Mouse (Mus musculus) brown adipose tissue, adult 24 weeks (tissue): ENCODE data around the gene Lrrc45. TPM values are rescaled to one million over a fixed set of nuclear protein-coding genes. Genes with fewer than 3 reads are reported as not detected.
A peak's percentile ranks its signal among the peaks of the same experiment; 100 is the strongest.
"Not testable (repeated sequence)": the region's sequence is repeated elsewhere in the genome, so short reads cannot be mapped to it uniquely, and the experiment has no call there.

Experiments
- H3K27ac ChIP-seq: fragments of 200-500 bp; replicated peaks from 2 replicates; pipeline ENCODE4 v1.5.1; 2012; ENCODE audit warnings: low read depth, mild to moderate bottlenecking, low read length
- H3K4me1 ChIP-seq: fragments of 200-500 bp; 2 replicates; pipeline ENCODE4 v1.6.1; 2012; ENCODE audit warnings: low read length, mixed read lengths; ENCODE audit not compliant: control insufficient read depth, insufficient read depth, insufficient read length
- H3K4me3 ChIP-seq: fragments of 200-500 bp; 2 replicates; pipeline ENCODE4 v1.5.1; 2012; ENCODE audit warnings: low read depth, mild to moderate bottlenecking, low read length, moderate library complexity; ENCODE audit not compliant: insufficient read depth
- polyA plus RNA-seq: library from polyadenylated mRNA; stranded (reverse); fragments of >200 nt; gene quantifications from 2 replicates; pipeline ENCODE4 v1.2.4, GENCODE M21; 2012; ENCODE audit not compliant: missing spikeins, insufficient read depth, insufficient read length

The Lrrc45 gene
- 3.0 and 6.2 TPM in 2 replicates for polyA plus RNA-seq

- Histone ChIP-seq H3K4me1 (peaks cover 6% of the 10 kb centered on the region; the same call in 1 of the 2 replicates), H3K27ac (no peak within 1 kb of the TSS), H3K4me3 (peak within 1 kb of the TSS; percentile 72)
Measured at GRCm38 (mm10) chr11:120713580-120714518, at the start of gene Lrrc45, which contains the start of gene Cenpx. Gene Lrrc45 (plus strand): TSS chr11:120713925. Gene Cenpx (minus strand): TSS chr11:120713738.

GRCm38 (mm10) chr11:120665406-120665805 lies 48.3 kb upstream of the Lrrc45 start:
- H3K4me3 ChIP-seq: no peak overlapping the region
- no peaks in the 10 kb centered on the region for H3K4me1 ChIP-seq
- H3K27ac ChIP-seq: no peak overlapping the region

GRCm38 (mm10) chr11:120666617-120667016 lies 47.1 kb upstream of the Lrrc45 start:
- Histone ChIP-seq H3K4me1 (no peaks in the 10 kb centered on the region), H3K4me3 (no peak overlapping the region), H3K27ac (no peak overlapping the region)

- H3K27ac ChIP-seq: peak within 1 kb of the TSS; percentile 82
- peak within 1 kb of the TSS; percentile 79 for H3K4me3 ChIP-seq
- peaks cover 3% of the 10 kb centered on the region; the same call in 1 of the 2 replicates for H3K4me1 ChIP-seq
Measured at GRCm38 (mm10) chr11:120672687-120673593, 40.8 kb upstream of the Lrrc45 start, which contains the start of gene Aspscr1. Gene Aspscr1 (plus strand): TSS chr11:120672973.

- Histone ChIP-seq H3K27ac (peak overlapping the region; percentile 59), H3K4me3 (peak overlapping the region; percentile 79), H3K4me1 (peaks cover 3% of the 10 kb centered on the region; the same call in 1 of the 2 replicates)
Measured at GRCm38 (mm10) chr11:120673594-120674122, 40.1 kb upstream of the Lrrc45 start.

- not testable (repeated sequence) for H3K27ac ChIP-seq, H3K4me1 ChIP-seq
Measured at GRCm38 (mm10) chr11:120675875-120676274, 37.9 kb upstream of the Lrrc45 start.

GRCm38 (mm10) chr11:120676951-120677350 lies 36.8 kb upstream of the Lrrc45 start:
- no peak overlapping the region for H3K4me3 ChIP-seq
- H3K27ac ChIP-seq: no peak overlapping the region
- peaks cover 3% of the 10 kb centered on the region; the same call in 1 of the 2 replicates for H3K4me1 ChIP-seq

More at GRCm38 (mm10) chr11:120675875-120676274, 37.9 kb upstream of the Lrrc45 start:
- not testable (repeated sequence) for H3K4me3 ChIP-seq

- Histone ChIP-seq H3K4me3 (no peak overlapping the region), H3K27ac (no peak overlapping the region), H3K4me1 (no peaks in the 10 kb centered on the region)
Measured at GRCm38 (mm10) chr11:120679909-120680308, 33.8 kb upstream of the Lrrc45 start.

- Histone ChIP-seq H3K4me3 (no peak overlapping the region), H3K27ac (no peak overlapping the region), H3K4me1 (no peaks in the 10 kb centered on the region)
Measured at GRCm38 (mm10) chr11:120682683-120683082, 31.0 kb upstream of the Lrrc45 start.

GRCm38 (mm10) chr11:120683536-120683935 lies 30.2 kb upstream of the Lrrc45 start:
- Histone ChIP-seq H3K4me3 (no peak overlapping the region), H3K4me1 (no peaks in the 10 kb centered on the region), H3K27ac (no peak overlapping the region)

GRCm38 (mm10) chr11:120684086-120684485 lies 29.6 kb upstream of the Lrrc45 start:
- no peak overlapping the region for H3K27ac ChIP-seq

GRCm38 (mm10) chr11:120684660-120685059 lies 29.1 kb upstream of the Lrrc45 start:
- Histone ChIP-seq H3K4me3 (no peak overlapping the region), H3K4me1 (no peaks in the 10 kb centered on the region), H3K27ac (no peak overlapping the region)

More at GRCm38 (mm10) chr11:120684086-120684485, 29.6 kb upstream of the Lrrc45 start:
- Histone ChIP-seq H3K4me1 (no peaks in the 10 kb centered on the region), H3K4me3 (no peak overlapping the region)

GRCm38 (mm10) chr11:120686650-120687272 lies 27.0 kb upstream of the Lrrc45 start:
- Histone ChIP-seq H3K4me3 (no peak overlapping the region), H3K4me1 (no peaks in the 10 kb centered on the region), H3K27ac (no peak overlapping the region)

GRCm38 (mm10) chr11:120689365-120689764 lies 24.4 kb upstream of the Lrrc45 start:
- Histone ChIP-seq H3K4me3 (no peak overlapping the region), H3K4me1 (no peaks in the 10 kb centered on the region), H3K27ac (no peak overlapping the region)
